Mouse (Mus musculus) liver, embryonic 13.5 days (tissue): ENCODE measurements around the gene Acsl3. TPM values are rescaled to one million over a fixed set of nuclear protein-coding genes. Genes with fewer than 3 reads are reported as not detected.

Experiments
- ATAC-seq: fragments of 200-750 bp; cut with Nextera tagmentation; 2 replicates; pipeline ENCODE4 v1.8.0; 2017; ENCODE audit warnings: low read depth, mild to moderate bottlenecking, moderate number of reproducible peaks, moderate library complexity
- DNase-seq: peaks from one replicate; pipeline ENCODE4 v3.0.0; 2022
- H3K27ac ChIP-seq: fragments of 300-500 bp; sonication (generic); 2 replicates; pipeline ENCODE4 v1.5.1; 2015; ENCODE audit warnings: moderate library complexity, mild to moderate bottlenecking, inconsistent platforms
- H3K27me3 ChIP-seq: fragments of 300-500 bp; sonication (generic); 2 replicates; pipeline ENCODE4 v1.6.1; 2015; ENCODE audit warnings: mild to moderate bottlenecking, inconsistent platforms
- H3K36me3 ChIP-seq: fragments of 300-500 bp; sonication (generic); 2 replicates; pipeline ENCODE4 v1.6.1; 2015; ENCODE audit warnings: mild to moderate bottlenecking, inconsistent platforms
- H3K4me1 ChIP-seq: fragments of 300-500 bp; sonication (generic); replicated peaks from 2 replicates; pipeline ENCODE4 v1.6.1; 2015; ENCODE audit warnings: inconsistent platforms
- H3K4me2 ChIP-seq: fragments of 300-500 bp; sonication (generic); 2 replicates; pipeline ENCODE4 v1.6.1; 2015; ENCODE audit warnings: inconsistent platforms, mild to moderate bottlenecking, moderate library complexity
- H3K4me3 ChIP-seq: fragments of 300-500 bp; sonication (generic); replicated peaks from 2 replicates; pipeline ENCODE4 v1.5.1; 2015; ENCODE audit warnings: mild to moderate bottlenecking, inconsistent platforms
- H3K9ac ChIP-seq: fragments of 300-500 bp; sonication (generic); 2 replicates; pipeline ENCODE4 v1.6.1; 2015; ENCODE audit warnings: mild to moderate bottlenecking, inconsistent platforms
- H3K9me3 ChIP-seq: fragments of 300-500 bp; sonication (generic); replicated peaks from 2 replicates; pipeline ENCODE4 v1.6.1; 2016; ENCODE audit warnings: inconsistent platforms
- WGBS: fragments of 180-500 bp; shearing (Covaris S2); methylation state at CpG from one replicate; pipeline ENCODE4 v1.1.7; 2015; ENCODE audit not compliant: insufficient replicate concordance; 5-methylcytosine and 5-hydroxymethylcytosine counted together
- polyA plus RNA-seq: library from polyadenylated mRNA; unstranded; fragments of >200 nt; fragmentation: Nextera tagmentation; extraction: Ambion mirVana; gene quantifications from 2 replicates; pipeline ENCODE4 v1.2.1, GENCODE M21; 2015

Acsl3 gene
- polyA plus RNA-seq, 1 experiment from 2014 or later: 18.8 TPM

DNA sequence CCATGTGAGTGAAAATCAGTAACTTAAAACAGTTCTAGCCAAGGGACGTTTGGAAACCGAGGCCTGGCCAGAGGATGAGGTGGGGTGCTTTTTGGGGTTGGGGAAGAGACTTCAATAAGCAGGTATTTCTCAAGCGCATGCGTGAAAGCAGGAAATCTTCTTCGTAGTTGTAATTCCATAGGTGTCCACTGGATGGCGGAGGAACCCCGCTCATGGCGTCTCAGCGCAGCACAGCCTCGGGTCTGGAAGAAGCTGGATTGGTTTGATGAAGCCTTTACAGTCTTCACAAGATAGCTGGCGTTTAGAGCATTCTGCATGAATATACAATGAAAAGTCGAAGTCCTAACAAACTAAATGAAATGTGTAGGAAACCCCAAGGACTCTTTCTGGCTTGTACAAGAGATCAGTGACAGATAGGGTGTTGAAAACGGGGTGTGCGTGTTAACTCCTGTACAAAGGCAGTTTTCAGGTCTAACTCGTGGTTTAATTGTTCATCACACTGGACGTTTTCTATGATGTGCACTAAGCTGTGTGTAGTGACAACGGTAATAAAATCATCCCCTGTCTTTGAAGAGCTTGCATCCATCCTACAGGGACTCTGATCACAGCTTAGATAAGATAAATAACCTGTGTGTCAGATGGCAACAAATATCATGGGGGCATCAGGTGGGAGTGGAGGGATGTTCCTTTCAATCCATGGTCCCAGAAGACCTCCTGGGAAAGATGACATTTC is 67.0 kb downstream of the Acsl3 start:
- DNase-seq (peak; percentile 35), ATAC-seq (no peak)
- H3K27ac ChIP-seq: no peak overlapping the region
- H3K9ac ChIP-seq: no peak overlapping the region
- H3K4me2 ChIP-seq: no peak overlapping the region
- H3K36me3 ChIP-seq: no peaks in the 10 kb centered on the region
- no peak overlapping the region for H3K4me3 ChIP-seq
- H3K27me3 ChIP-seq: no peaks in the 10 kb centered on the region
- WGBS: 13% methylated on average over 17 of the region's 17 CpGs
- no peaks in the 10 kb centered on the region for H3K9me3 ChIP-seq
- no peaks in the 10 kb centered on the region for H3K4me1 ChIP-seq

DNA sequence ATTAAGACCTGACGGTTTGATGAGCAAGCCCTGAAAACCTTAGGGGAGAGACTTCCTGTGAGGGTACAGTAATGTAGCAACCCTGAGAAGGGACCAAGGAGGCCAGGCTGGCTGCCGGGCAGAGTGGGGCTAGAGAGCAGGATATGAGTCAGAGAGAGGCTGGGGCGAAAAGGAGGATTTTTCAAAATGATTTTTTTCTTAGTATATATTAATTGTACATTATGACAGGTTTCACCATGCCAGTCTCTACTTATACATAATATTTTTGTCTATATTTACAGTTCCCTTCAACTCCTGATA is 67.5 kb downstream of the Acsl3 start:
- H3K9me3 ChIP-seq: no peaks in the 10 kb centered on the region
- no peak overlapping the region for H3K27ac ChIP-seq
- DNase-seq (no peak), ATAC-seq (no peak)
- WGBS: 31% methylated on average over 3 of the region's 3 CpGs
- H3K9ac ChIP-seq: no peak overlapping the region
- H3K27me3 ChIP-seq: no peaks in the 10 kb centered on the region
- H3K4me1 ChIP-seq: no peaks in the 10 kb centered on the region
- no peak overlapping the region for H3K4me2 ChIP-seq
- H3K4me3 ChIP-seq: no peak overlapping the region
- no peaks in the 10 kb centered on the region for H3K36me3 ChIP-seq

DNA sequence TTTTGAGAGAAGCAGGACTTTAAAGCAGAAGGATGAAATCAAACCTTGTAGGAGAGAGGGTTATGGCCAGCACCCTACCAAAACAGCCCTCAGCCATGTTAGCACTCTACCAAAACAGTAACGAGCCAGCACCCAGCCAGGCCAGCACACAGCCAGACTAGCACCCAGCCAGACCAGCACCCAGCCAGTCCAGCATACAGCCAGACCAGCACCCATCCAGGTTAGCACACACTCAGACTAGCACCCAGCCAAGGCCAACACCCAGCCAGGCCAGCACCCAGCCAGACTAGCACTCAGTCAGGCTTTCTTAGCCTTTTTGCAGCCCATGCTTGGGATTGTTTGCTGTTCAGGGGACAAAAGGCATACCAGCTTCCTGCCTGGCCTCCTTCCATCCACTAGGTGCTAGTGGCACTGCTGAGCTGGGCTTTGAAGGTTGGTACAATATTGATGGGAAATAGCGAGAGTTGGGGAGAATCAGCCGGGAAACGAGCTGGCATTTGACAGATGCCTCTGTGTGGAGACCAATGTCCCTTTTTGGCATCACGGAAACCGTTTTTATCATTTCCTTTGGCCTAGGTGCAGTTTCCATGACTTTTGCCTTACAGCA is 68.1 kb downstream of the Acsl3 start:
- DNase-seq (no peak), ATAC-seq (no peak)
- no peaks in the 10 kb centered on the region for H3K27me3 ChIP-seq
- H3K9ac ChIP-seq: no peak overlapping the region
- H3K9me3 ChIP-seq: no peaks in the 10 kb centered on the region
- H3K4me1 ChIP-seq: no peaks in the 10 kb centered on the region
- H3K4me3 ChIP-seq: no peak overlapping the region
- 48% methylated on average over 6 of the region's 6 CpGs for WGBS
- no peaks in the 10 kb centered on the region for H3K36me3 ChIP-seq
- H3K4me2 ChIP-seq: no peak overlapping the region
- no peak overlapping the region for H3K27ac ChIP-seq

DNA sequence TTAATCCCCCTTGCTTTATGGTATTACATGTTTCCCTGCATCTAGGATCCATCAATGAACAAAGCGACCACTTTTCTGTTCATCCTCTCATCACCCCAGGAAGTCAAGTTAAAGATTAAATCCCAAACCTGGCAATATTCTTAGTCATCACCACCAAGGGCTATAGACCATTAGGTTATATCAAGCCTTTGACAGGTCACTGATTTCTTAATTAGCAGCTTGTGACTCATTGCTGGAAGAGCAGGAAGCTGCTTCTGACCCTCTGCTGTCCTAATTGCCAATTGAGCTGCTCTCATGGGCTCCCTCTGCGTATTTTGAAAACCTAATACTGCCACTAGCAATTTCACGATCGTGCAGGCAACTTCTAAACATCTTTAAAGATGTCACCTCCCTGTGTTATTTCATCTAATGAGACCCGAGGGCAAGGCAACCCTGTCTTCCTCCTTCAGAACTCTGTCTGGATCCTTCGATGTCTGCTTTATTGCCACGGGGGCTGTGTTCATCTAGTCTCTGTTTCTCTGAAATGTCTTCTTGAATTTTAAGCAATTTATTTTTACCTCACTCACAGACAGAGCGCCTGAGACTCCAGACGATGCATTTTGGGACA is 72.6 kb downstream of the Acsl3 start:
- Histone ChIP-seq H3K36me3 (no peaks in the 10 kb centered on the region), H3K9me3 (no peaks in the 10 kb centered on the region), H3K4me2 (no peak overlapping the region), H3K27me3 (no peaks in the 10 kb centered on the region), H3K9ac (no peak overlapping the region), H3K27ac (no peak overlapping the region), H3K4me1 (no peaks in the 10 kb centered on the region), H3K4me3 (no peak overlapping the region)
- 70% methylated on average over 9 of the region's 9 CpGs for WGBS
- no peak for DNase-seq
- ATAC-seq: no peak

DNA sequence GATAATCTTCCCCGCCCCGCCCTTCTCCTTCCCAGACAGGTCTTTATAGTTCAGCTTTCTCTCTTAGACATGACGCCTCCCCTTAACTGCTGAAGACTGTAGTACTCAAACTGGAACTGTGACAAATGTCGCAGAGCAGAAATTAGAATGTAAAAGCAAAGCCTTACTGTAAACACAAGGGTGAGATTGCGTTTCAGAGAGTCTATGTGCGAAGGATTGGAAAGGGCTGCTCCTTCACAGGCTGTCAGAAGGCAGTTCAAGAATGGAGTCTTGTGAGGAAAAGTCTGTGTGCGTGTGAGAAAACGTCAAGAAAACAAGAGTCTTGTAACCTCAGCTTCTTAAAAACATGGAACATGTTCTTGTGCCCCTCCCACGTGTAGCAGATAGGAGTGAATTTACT is 74.7 kb downstream of the Acsl3 start:
- 74% methylated on average over 9 of the region's 9 CpGs for whole genome bisulfite sequencing
- H3K36me3 ChIP-seq: no peaks in the 10 kb centered on the region
- no peak for ATAC-seq
- no peaks in the 10 kb centered on the region for H3K4me1 ChIP-seq
- H3K9me3 ChIP-seq: no peaks in the 10 kb centered on the region
- no peaks in the 10 kb centered on the region for H3K27me3 ChIP-seq
- H3K4me3 ChIP-seq: no peak overlapping the region
- H3K9ac ChIP-seq: no peak overlapping the region
- no peak overlapping the region for H3K4me2 ChIP-seq
- no peak for DNase-seq
- no peak overlapping the region for H3K27ac ChIP-seq

DNA sequence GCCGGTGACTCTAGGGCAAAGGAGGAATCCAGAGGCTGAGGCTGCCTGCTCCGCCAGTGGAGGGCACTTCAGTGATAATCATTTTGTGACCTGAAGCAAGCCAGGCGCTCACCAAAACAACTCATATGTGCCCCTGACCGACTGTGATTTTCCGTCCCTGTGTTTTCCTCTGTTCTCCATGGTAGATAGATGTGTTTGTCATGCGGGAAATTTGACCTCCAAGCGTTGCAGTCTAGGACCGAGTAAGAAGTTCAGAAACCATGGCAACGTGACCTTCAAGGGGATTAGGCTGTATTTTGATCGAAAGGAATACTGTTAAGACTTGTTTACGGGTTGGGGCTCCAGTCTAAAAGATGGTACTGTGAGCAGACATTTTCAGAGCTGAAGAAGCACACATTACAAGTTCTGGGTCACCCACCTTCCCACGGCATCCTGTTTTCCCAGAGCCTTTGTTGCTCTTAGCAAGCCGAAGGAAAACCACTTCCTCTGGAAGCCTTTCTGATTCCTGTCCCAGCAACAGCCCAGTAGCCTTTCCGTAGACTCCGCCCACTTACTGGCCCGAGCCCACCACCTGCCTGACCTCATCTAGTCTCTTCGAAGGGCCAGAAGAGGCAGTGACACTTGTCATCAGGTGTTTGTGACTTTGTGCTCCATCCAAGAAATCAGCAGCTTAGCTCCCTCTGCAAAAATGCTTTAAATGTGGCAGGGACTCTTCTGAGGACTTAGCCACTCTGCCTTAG is 76.8 kb downstream of the Acsl3 start:
- WGBS: 45% methylated on average over 17 of the region's 17 CpGs
- Histone ChIP-seq H3K4me3 (no peak overlapping the region), H3K27ac (no peak overlapping the region), H3K4me2 (no peak overlapping the region), H3K4me1 (no peaks in the 10 kb centered on the region), H3K27me3 (no peaks in the 10 kb centered on the region), H3K36me3 (no peaks in the 10 kb centered on the region), H3K9me3 (no peaks in the 10 kb centered on the region), H3K9ac (no peak overlapping the region)
- DNase-seq (no peak), ATAC-seq (no peak)

DNA sequence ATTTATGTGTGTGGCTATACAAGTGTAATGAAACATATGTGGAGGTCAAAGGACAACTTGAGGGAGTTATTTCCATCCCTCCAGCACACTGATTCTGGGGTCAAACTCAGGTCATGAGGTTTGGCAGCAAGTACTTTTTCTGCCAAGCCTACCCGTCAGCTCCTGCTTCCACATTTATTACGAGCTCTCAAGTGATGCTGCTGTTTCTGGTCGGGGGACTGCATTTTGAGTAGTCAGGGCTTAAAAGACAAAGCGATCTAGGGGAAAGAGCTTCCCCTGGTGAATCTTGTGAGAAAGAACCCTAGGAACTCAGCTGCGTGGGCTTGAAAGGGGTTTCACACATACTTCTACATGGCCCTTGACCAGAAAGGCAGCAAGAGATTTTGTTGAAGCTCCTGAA is 80.0 kb downstream of the Acsl3 start:
- no peak overlapping the region for H3K27ac ChIP-seq
- 63% methylated on average over 5 of the region's 5 CpGs for WGBS
- DNase-seq (no peak), ATAC-seq (no peak)
- H3K4me3 ChIP-seq: no peak overlapping the region
- H3K4me2 ChIP-seq: no peak overlapping the region
- H3K4me1 ChIP-seq: no peaks in the 10 kb centered on the region
- H3K27me3 ChIP-seq: no peaks in the 10 kb centered on the region
- no peak overlapping the region for H3K9ac ChIP-seq
- H3K9me3 ChIP-seq: no peaks in the 10 kb centered on the region
- no peaks in the 10 kb centered on the region for H3K36me3 ChIP-seq

DNA sequence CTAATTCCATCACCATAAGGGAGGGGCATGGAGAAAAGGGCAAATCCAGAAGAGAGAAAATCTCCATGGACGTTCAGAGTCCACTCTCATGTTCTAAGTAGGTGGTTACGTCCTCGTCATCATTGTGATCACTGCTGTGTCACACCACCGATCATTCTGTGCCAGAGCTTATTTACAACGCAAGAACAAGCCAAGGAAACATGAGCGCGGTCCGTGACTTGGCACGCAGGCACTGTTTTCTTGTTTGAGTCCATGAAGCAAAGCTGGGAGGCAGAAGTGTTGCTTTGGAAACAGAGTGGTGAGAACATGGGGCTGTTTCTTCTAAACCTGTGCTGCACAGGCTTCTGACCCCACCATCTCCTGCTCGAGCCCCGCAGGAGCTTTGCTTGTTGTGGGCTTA is 83.1 kb downstream of the Acsl3 start:
- H3K4me2 ChIP-seq: no peak overlapping the region
- WGBS: 81% methylated on average over 11 of the region's 11 CpGs
- no peaks in the 10 kb centered on the region for H3K36me3 ChIP-seq
- H3K27me3 ChIP-seq: no peaks in the 10 kb centered on the region
- ATAC-seq: no peak
- H3K9ac ChIP-seq: no peak overlapping the region
- no peaks in the 10 kb centered on the region for H3K4me1 ChIP-seq
- no peaks in the 10 kb centered on the region for H3K9me3 ChIP-seq
- no peak overlapping the region for H3K4me3 ChIP-seq
- no peak overlapping the region for H3K27ac ChIP-seq
- DNase-seq: no peak

DNA sequence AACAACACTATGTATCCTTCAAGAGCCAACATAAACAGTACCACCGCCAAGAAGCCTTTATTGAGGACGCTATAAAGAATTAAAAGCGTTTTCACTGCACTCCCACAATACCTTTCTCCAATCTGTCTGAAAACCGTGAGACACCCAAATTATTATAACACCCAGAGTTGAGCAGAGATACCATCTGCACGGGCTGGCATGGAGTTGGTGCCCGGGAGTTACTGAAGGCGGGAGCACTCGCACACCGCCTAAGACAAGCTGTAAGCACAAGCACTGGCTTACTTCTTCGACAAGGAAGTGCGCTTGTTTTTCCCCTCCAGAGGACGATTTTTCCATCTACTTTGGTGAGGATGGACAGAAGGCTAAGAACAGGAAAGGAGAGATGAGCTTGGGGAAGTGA is 84.6 kb downstream of the Acsl3 start:
- H3K36me3 ChIP-seq: no peaks in the 10 kb centered on the region
- no peak overlapping the region for H3K4me3 ChIP-seq
- 0 out of 2 replicates have a peak, but pooled peaks cover under 1% of the 10 kb centered on the region for H3K9me3 ChIP-seq
- H3K27me3 ChIP-seq: no peaks in the 10 kb centered on the region
- H3K4me2 ChIP-seq: no peak overlapping the region
- ATAC-seq (no peak), DNase-seq (no peak)
- 72% methylated on average over 12 of the region's 12 CpGs for WGBS
- H3K27ac ChIP-seq: no peak overlapping the region
- no peaks in the 10 kb centered on the region for H3K4me1 ChIP-seq
- no peak overlapping the region for H3K9ac ChIP-seq

DNA sequence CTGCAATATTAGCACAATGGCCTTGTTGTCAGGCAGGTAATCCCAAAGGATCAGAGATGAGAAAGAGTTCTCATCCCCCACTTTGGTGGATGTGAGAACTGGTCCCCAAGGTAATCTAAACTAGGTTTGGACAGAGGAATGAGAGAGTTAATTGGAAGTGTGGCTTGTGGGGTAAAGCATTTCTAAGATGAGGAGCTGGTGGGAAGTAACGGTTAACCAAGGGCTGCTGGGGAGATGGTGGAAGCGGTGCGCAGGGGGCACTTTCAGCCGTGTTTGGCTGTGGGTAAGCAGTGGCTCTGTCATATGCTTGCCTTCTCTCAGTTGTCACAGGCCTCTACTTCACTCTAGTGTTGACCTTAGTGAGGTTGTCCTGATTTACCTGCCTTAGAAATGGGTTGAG is 85.7 kb downstream of the Acsl3 start:
- Histone ChIP-seq H3K36me3 (no peaks in the 10 kb centered on the region), H3K27ac (no peak overlapping the region), H3K4me2 (no peak overlapping the region), H3K27me3 (no peaks in the 10 kb centered on the region), H3K9me3 (0 out of 2 replicates have a peak, but pooled peaks cover 3% of the 10 kb centered on the region), H3K4me3 (no peak overlapping the region), H3K9ac (no peak overlapping the region), H3K4me1 (no peaks in the 10 kb centered on the region)
- 79% methylated on average over 4 of the region's 4 CpGs for WGBS
- ATAC-seq (no peak), DNase-seq (no peak)

DNA sequence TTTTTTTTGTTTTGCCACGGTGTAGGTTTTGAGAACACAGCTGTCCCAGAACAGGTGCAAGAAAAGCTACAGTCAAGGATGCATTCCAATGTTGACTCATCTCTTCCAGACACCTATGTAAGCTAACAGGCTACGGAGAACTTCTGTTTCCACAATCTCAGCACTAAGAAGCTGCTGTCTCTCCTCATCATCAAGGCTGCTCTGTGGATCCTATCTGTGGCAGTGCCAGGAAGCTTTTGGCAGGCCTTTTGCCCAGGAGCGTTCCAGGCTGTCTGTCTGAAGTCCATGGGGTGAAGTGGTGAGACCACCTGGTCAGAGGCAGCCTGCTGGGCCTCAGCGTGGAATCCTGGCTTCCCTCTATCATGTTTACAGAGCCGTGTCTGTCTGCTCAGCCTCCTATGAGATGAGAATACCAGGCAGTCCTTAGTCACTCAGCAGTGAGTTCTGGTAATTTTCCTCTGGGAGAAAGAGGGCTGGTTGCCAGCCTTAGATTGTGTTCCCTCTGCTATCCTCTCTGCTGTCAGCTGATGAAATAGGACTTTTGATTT is 87.7 kb downstream of the Acsl3 start:
- ATAC-seq (no peak), DNase-seq (no peak)
- no peaks in the 10 kb centered on the region for H3K36me3 ChIP-seq
- H3K27me3 ChIP-seq: no peaks in the 10 kb centered on the region
- 48% methylated on average over 5 of the region's 5 CpGs for WGBS
- no peaks in the 10 kb centered on the region for H3K4me1 ChIP-seq
- H3K4me2 ChIP-seq: no peak overlapping the region
- H3K27ac ChIP-seq: no peak overlapping the region
- H3K9ac ChIP-seq: no peak overlapping the region
- H3K9me3 ChIP-seq: 0 out of 2 replicates have a peak, but pooled peaks cover 3% of the 10 kb centered on the region
- H3K4me3 ChIP-seq: no peak overlapping the region
